Mouse (Mus musculus): ENCODE data around the gene Alox5.

DNA sequence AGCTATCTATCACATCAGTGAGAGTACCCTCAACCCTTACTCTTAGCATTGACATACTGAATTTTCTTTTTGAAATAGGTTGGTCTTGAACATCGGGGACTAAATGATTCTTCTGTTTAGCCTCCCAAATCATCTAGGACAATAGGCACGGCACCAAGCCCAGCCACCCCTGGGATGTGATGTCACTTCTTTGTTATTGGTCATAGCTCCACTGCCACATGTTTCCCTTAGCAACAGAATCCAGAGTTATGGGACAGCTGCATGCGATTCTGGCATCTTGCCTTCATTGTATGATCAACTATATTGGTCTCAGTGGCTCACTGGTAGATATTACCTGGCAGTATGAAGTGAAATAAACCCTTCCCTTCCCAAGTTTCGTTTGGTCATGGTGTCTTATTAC, 20.5 kb downstream of the Alox5 start:
- TF ChIP-seq CTCF (conservative IDR thresholded peaks at IDR 0.05 in 1 of 2, IDR thresholded peaks at IDR 0.05 in 1 of 2; ENCODE audit: low read depth in 2 of 2, low read length in 2 of 2), result no peak
- TF ChIP-seq EP300 (IDR thresholded peaks at IDR 0.05; ENCODE audit: low read length), result no peak
- no peak for TF ChIP-seq MAFK (IDR thresholded peaks at IDR 0.05; ENCODE audit: insufficient replicate concordance, low read length)

All from CH12.LX (cell line).